Mouse (Mus musculus) forebrain, embryonic 11.5 days (tissue): ENCODE measurements around the gene Gm11569. TPM values are rescaled to one million over a fixed set of nuclear protein-coding genes. Genes with fewer than 3 reads are reported as not detected.
A peak's percentile ranks its signal among the peaks of the same experiment; 100 is the strongest.
"Not testable (repeated sequence)": the region's sequence is repeated elsewhere in the genome, so short reads cannot be mapped to it uniquely, and the experiment has no call there.

Experiments
- ATAC-seq: fragments of 200-750 bp; cut with Nextera tagmentation; replicated peaks from 2 replicates; pipeline ENCODE4 v1.8.0; 2017; ENCODE audit warnings: moderate TSS enrichment; ENCODE audit not compliant: low FRiP score
- DNase-seq: peaks from one replicate; pipeline ENCODE4 v3.0.0-alpha.2; 2017; ENCODE audit warnings: low spot score
- H3K27ac ChIP-seq: fragments of 300-500 bp; sonication (generic); 2 replicates; pipeline ENCODE4 v1.5.1; 2014; ENCODE audit warnings: low read depth, low read length
- H3K27me3 ChIP-seq: fragments of 300-500 bp; sonication (generic); 2 replicates; pipeline ENCODE4 v1.6.1; 2014; ENCODE audit warnings: mild to moderate bottlenecking, low read length, mixed read lengths; ENCODE audit not compliant: control insufficient read depth, insufficient read depth
- H3K36me3 ChIP-seq: fragments of 300-500 bp; sonication (generic); 2 replicates; pipeline ENCODE4 v1.6.1; 2014; ENCODE audit warnings: mild to moderate bottlenecking, low read length, moderate library complexity, mixed read lengths; ENCODE audit not compliant: control insufficient read depth, insufficient read depth
- H3K4me1 ChIP-seq: fragments of 300-500 bp; sonication (generic); replicated peaks from 2 replicates; pipeline ENCODE4 v1.6.1; 2014; ENCODE audit warnings: low read length, mixed read lengths; ENCODE audit not compliant: control insufficient read depth, insufficient read depth
- H3K4me2 ChIP-seq: fragments of 300-500 bp; sonication (generic); 2 replicates; pipeline ENCODE4 v1.6.1; 2014; ENCODE audit warnings: low read depth, mild to moderate bottlenecking, low read length, moderate library complexity, mixed read lengths; ENCODE audit not compliant: severe bottlenecking
- H3K4me3 ChIP-seq: fragments of 300-500 bp; sonication (generic); 2 replicates; pipeline ENCODE4 v1.5.1; 2014; ENCODE audit warnings: low read depth, low read length
- H3K9ac ChIP-seq: fragments of 300-500 bp; sonication (generic); 2 replicates; pipeline ENCODE4 v1.6.1; 2014; ENCODE audit warnings: low read length
- H3K9me3 ChIP-seq: fragments of 300-500 bp; sonication (generic); 2 replicates; pipeline ENCODE4 v1.6.1; 2016; ENCODE audit warnings: low read length, mixed read lengths; ENCODE audit not compliant: control insufficient read depth
- WGBS: fragments of 180-500 bp; shearing (Covaris S2); extraction: QIAGEN DNeasy Blood & Tissue Kit; methylation state at CpG from one replicate; pipeline ENCODE4 v1.1.7; 2014; 5-methylcytosine and 5-hydroxymethylcytosine counted together
- polyA plus RNA-seq: library from polyadenylated mRNA; unstranded; fragments of >200 nt; fragmentation: Nextera tagmentation; extraction: Ambion mirVana; gene quantifications from 2 replicates; pipeline ENCODE4 v1.2.1, GENCODE M21; 2014

Gene Gm11569
- polyA plus RNA-seq, 1 experiment from 2014 or later, result not detected

DNA sequence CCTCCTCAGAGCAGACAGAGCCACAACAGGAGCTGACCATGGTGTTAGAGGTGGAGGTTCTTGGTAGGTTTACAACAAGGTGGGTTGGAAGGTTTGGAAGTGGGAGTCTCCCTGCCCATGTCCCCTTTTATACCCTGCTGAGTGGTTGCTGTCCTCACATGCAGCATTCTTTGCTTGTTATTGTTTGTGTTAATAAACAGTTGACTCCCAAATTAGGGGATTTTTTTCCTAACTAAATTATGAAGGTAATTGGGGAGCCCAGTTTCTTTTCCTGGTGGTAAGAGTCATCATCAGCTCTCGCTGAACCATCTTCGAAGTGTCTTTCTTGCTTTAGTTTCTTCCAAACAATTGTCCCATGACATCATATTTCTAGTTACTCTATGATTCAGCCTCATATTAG is 18.1 kb downstream of the Gm11569 start, which contains the start of gene Krtap4-8:
Gene Krtap4-8 (minus strand): TSS at position 101 of the 400 bp plus-strand sequence.
- H3K9ac ChIP-seq, result no peak within 1 kb of the TSS
- no peak within 1 kb of the TSS for H3K4me2 ChIP-seq
- ATAC-seq (no peak), DNase-seq (no peak)
- H3K27ac ChIP-seq, result no peak within 1 kb of the TSS
- no peaks in the 10 kb centered on the region for H3K27me3 ChIP-seq
- WGBS, result 88% methylated on average over 2 of the region's 2 CpGs
- no peaks in the 10 kb centered on the region for H3K36me3 ChIP-seq
- no peaks in the 10 kb centered on the region for H3K4me1 ChIP-seq
- H3K9me3 ChIP-seq, result no peaks in the 10 kb centered on the region
- H3K4me3 ChIP-seq, result no peak within 1 kb of the TSS

DNA sequence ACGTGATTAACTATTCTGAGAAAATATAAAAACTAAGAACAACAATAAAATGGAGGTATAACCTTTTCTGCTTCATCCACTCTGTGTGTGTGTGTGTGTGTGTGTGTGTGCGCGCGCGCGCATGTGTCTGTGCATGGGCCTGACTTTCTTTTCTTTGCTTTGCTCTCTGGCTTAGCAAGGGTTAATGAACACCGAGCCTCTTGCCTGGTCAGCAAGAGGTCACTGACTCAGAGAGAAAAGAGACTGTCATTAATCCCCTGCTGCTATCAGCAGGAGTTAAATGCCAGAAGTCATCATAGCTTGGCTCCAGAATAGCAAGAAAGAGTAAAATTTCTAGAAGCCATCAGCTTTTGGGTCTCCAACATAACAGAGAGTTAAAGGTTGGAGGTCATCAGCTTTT is 20.3 kb downstream of the Gm11569 start:
- WGBS, result 51% methylated on average over 7 of the region's 7 CpGs
- Histone ChIP-seq H3K4me2 (no peak overlapping the region), H3K27ac (no peak overlapping the region), H3K36me3 (no peaks in the 10 kb centered on the region), H3K9ac (no peak overlapping the region), H3K4me3 (no peak overlapping the region), H3K27me3 (no peaks in the 10 kb centered on the region), H3K9me3 (no peaks in the 10 kb centered on the region), H3K4me1 (no peaks in the 10 kb centered on the region)
- DNase-seq, result no peak
- ATAC-seq, result no peak

DNA sequence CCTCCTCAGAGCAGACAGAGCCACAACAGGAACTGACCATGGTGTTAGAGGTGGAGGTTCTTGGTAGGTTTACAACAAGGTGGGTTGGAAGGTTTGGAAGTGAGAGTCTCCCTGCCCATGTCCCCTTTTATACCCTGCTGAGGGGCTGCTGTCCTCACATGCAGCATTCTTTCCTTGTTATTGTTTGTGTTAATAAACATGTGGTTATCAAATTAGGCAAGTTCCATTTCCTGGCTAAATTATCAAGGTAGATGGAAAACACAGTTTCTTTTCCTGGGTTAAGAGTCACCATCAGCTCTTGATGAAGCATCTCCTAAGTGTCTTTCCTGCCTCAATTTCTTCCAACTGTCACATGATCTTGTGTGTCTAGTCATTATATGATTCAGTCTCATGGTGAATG is 25.9 kb downstream of the Gm11569 start, which contains the start of gene Gm11595:
Gene Gm11595 (minus strand): TSS at position 101 of the 400 bp plus-strand sequence.
- not testable (repeated sequence) for H3K9ac ChIP-seq, H3K9me3 ChIP-seq, H3K4me1 ChIP-seq, H3K27me3 ChIP-seq, H3K27ac ChIP-seq, H3K4me2 ChIP-seq, DNase-seq, H3K4me3 ChIP-seq, H3K36me3 ChIP-seq, ATAC-seq

DNA sequence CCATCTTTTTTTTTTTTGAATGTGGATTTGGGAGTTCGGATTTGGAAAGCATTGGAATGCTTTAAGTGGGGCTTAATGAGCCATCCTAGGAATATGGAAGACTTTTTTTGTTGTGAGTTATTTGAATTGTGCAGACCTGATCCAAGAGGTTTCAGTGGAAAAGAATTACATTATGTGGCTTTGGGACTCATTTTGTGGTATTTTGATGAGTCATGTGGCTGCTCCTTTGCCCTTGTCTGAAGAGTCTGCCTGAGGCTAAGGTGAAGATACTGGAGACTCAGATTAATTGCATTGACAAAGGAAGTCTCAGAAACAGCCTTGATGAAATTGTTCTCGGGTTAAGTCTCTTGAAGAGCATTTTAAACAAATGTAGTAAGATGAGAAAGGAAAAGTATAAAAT is 30.3 kb downstream of the Gm11569 start:
- no peak for ATAC-seq
- no peak overlapping the region for H3K27ac ChIP-seq
- no peak overlapping the region for H3K9ac ChIP-seq
- H3K9me3 ChIP-seq, result no peaks in the 10 kb centered on the region
- H3K36me3 ChIP-seq, result no peaks in the 10 kb centered on the region
- H3K4me2 ChIP-seq, result no peak overlapping the region
- H3K4me1 ChIP-seq, result no peaks in the 10 kb centered on the region
- H3K4me3 ChIP-seq, result no peak overlapping the region
- DNase-seq, result no peak
- H3K27me3 ChIP-seq, result no peaks in the 10 kb centered on the region
- 83% methylated on average over 2 of the region's 2 CpGs for WGBS

DNA sequence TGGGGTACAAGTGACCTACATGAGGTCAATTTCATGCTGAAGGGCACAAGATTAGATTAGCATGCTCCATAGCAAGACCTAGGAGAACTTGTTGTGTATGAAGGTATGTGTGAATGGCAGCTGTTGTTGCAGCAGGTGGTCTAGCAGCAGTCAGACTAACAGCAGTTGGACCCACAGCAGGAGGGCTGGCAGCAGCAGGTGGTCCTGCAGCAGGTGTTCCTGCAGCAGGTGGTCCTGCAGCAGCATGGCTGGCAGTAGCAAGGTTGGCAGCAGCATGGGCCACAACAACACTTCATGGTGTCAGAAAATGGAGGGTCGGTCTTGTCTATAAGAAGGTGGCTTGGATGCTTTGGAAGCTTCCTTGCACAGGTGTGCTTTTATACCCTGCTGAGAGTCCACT is 39.9 kb downstream of the Gm11569 start:
- WGBS, result 90% methylated on average over 1 of the region's 1 CpGs
- peak; percentile 49 for DNase-seq
- no peak overlapping the region for H3K27ac ChIP-seq

More for the DNA sequence above, 39.9 kb downstream of the Gm11569 start:
- Histone ChIP-seq H3K9ac (no peak overlapping the region), H3K27me3 (no peaks in the 10 kb centered on the region), H3K4me2 (no peak overlapping the region), H3K36me3 (no peaks in the 10 kb centered on the region), H3K9me3 (no peaks in the 10 kb centered on the region), H3K4me3 (no peak overlapping the region), H3K4me1 (no peaks in the 10 kb centered on the region)
- ATAC-seq, result no peak

Other genes with a start within 250 kb of the Gm11569 start
- not detected in 2 replicates for gene Krtap3-3, start 248.1 kb downstream of the Gm11569 start, polyA plus RNA-seq
- not detected in 2 replicates for gene Krtap3-2, start 242.1 kb downstream of the Gm11569 start, polyA plus RNA-seq
- not detected in 2 replicates for gene Gm11939, start 239.5 kb downstream of the Gm11569 start, polyA plus RNA-seq
- gene Krtap3-1, start 232.3 kb downstream of the Gm11569 start, polyA plus RNA-seq, result not detected in 2 replicates
- gene Krtap1-5, start 217.9 kb downstream of the Gm11569 start, polyA plus RNA-seq, result not detected in 2 replicates
- not detected in 2 replicates for gene Krtap1-4, start 215.3 kb downstream of the Gm11569 start, polyA plus RNA-seq
- gene Krtap1-3, start 207.6 kb downstream of the Gm11569 start, polyA plus RNA-seq, result not detected in 2 replicates
- gene Krtap9-3, start 200.8 kb downstream of the Gm11569 start, polyA plus RNA-seq, result not detected in 2 replicates
- gene Gm11938, start 195.6 kb downstream of the Gm11569 start, polyA plus RNA-seq, result not detected in 2 replicates
- gene Gm11937, start 188.7 kb downstream of the Gm11569 start, polyA plus RNA-seq, result not detected in 2 replicates
- gene Krtap2-4, start 184.1 kb downstream of the Gm11569 start, polyA plus RNA-seq, result not detected in 2 replicates
- not detected in 2 replicates for gene Gm11562, start 178.5 kb downstream of the Gm11569 start, polyA plus RNA-seq
- not detected in 2 replicates for gene Krtap4-1, start 170.7 kb downstream of the Gm11569 start, polyA plus RNA-seq
- not detected in 2 replicates for gene Krtap4-2, start 163.8 kb downstream of the Gm11569 start, polyA plus RNA-seq
- not detected in 2 replicates for gene Krtap4-7, start 154.8 kb downstream of the Gm11569 start, polyA plus RNA-seq
- gene Gm11555, start 148.7 kb downstream of the Gm11569 start, polyA plus RNA-seq, result not detected in 2 replicates
- gene Gm11563, start 140.0 kb downstream of the Gm11569 start, polyA plus RNA-seq, result not detected in 2 replicates
- gene Krtap4-6, start 133.0 kb downstream of the Gm11569 start, polyA plus RNA-seq, result not detected in 2 replicates
- not detected in 2 replicates for gene Gm14190, start 108.2 kb downstream of the Gm11569 start, polyA plus RNA-seq
- not detected in 2 replicates for gene Gm14180, start 64.6 kb downstream of the Gm11569 start, polyA plus RNA-seq
- gene Gm11595, start 26.0 kb downstream of the Gm11569 start, polyA plus RNA-seq, result not detected in 2 replicates
- not detected in 2 replicates for gene Krtap4-8, start 18.2 kb downstream of the Gm11569 start, polyA plus RNA-seq
- not detected in 2 replicates for gene Krtap4-9, start 13.7 kb downstream of the Gm11569 start, polyA plus RNA-seq
- not detected in 2 replicates for gene Gm11596, start 5.5 kb downstream of the Gm11569 start, polyA plus RNA-seq
- gene Gm11554, start 5.5 kb upstream of the Gm11569 start, polyA plus RNA-seq, result not detected in 2 replicates
- gene Krtap4-13, start 11.0 kb upstream of the Gm11569 start, polyA plus RNA-seq, result not detected in 2 replicates
- not detected in 2 replicates for gene Gm11564, start 16.7 kb upstream of the Gm11569 start, polyA plus RNA-seq
- not detected in 2 replicates for gene 2300003K06Rik, start 39.1 kb upstream of the Gm11569 start, polyA plus RNA-seq
- gene Krtap4-16, start 52.7 kb upstream of the Gm11569 start, polyA plus RNA-seq, result not detected in 2 replicates
- gene Gm11568, start 59.0 kb upstream of the Gm11569 start, polyA plus RNA-seq, result not detected in 2 replicates
- gene Gm11559, start 65.5 kb upstream of the Gm11569 start, polyA plus RNA-seq, result not detected in 2 replicates
- not detected in 2 replicates for gene Krtap9-1, start 74.5 kb upstream of the Gm11569 start, polyA plus RNA-seq
- gene Gm11567, start 80.3 kb upstream of the Gm11569 start, polyA plus RNA-seq, result not detected in 2 replicates
- not detected in 2 replicates for gene Krtap31-1, start 109.0 kb upstream of the Gm11569 start, polyA plus RNA-seq
- not detected in 2 replicates for gene Gm11565, start 115.8 kb upstream of the Gm11569 start, polyA plus RNA-seq
- not detected in 2 replicates for gene Krtap31-2, start 137.4 kb upstream of the Gm11569 start, polyA plus RNA-seq
- not detected in 2 replicates for gene Krtap9-5, start 149.5 kb upstream of the Gm11569 start, polyA plus RNA-seq
- not detected in 2 replicates for gene Krtap29-1, start 180.1 kb upstream of the Gm11569 start, polyA plus RNA-seq
- gene Krtap16-1, start 187.7 kb upstream of the Gm11569 start, polyA plus RNA-seq, result not detected in 2 replicates
- not detected in 2 replicates for gene Krtap17-1, start 195.1 kb upstream of the Gm11569 start, polyA plus RNA-seq
- not detected in 2 replicates for gene Krt33a, start 217.3 kb upstream of the Gm11569 start, polyA plus RNA-seq
- gene Krt33b, start 230.9 kb upstream of the Gm11569 start, polyA plus RNA-seq, result not detected in 2 replicates
- gene Krt34, start 242.6 kb upstream of the Gm11569 start, polyA plus RNA-seq, result not detected in 2 replicates